Mouse (Mus musculus) testis, postnatal 14 days (tissue): ENCODE measurements around the gene Pdlim4.

Experiments
- DNase-seq: peaks from one replicate; pipeline ENCODE4 v3.0.0; 2021; ENCODE audit warnings: low spot score

Gene Pdlim4

DNA sequence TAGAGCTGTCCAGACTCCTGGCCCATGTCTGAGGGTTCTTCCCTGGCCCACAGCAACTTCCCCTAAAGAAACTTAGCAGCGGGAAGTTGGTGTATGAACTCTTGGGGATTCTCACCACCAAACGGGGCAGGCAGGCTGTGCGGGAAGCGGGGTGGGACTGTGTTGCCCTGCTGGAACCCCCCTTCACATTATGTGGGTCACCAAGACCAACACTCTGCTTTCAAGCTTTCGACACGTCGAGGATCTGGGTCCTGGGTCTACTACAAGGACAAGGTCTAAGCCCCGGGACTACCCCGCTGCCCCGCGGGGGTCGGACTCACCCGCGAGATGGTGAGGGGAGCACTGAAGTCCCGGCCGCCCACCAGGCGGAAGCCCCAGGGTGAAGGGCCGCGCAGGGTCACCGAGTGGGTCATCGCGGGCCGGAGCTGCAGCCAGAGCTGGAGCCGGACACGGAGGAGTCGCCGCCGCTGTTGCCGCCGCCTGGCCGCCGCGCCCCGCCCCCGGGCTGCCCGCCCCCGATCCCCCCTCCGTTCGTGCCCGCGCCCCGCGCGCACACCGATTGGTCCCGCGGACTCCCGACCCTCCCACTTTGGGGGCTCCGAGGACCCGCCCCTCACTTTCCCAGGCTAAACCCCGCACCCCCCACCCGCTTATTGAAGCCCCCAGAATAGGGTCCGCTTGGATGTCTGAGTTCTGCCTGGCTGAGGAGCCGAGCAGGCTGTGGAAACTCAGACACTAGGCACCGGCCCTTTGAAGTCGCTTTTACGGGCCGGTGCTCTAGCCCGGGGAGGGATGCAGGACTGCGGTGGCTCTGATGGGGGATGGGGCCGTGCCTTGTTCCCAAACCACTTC, at the start of gene Pdlim4:
Pdlim4 (minus strand) TSS at position 495 of the 852 bp plus-strand sequence.
- no peak for DNase-seq

DNA sequence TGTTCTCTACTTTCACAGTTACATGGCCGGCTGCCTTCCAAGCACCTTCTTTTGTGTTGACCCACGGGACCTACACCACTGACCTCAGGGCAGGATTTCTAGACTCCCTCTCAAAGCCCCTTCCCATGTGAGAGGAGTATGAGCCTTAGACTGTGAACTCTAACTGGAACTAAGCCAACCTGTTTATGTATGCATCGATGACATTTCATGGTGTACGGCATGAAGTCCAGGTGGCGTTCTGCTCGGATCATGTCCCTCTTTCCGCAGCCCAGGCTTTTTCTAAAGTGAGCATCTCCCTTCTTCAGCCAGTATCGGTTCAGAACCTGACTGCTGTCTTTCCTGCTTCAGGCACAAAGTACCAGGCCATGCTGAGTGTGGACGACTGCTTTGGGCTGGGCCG, 48.3 kb upstream of the Pdlim4 start:
- DNase-seq = no peak

- no peak for DNase-seq
Measured at GRCm38 (mm10) chr11:54116406-54116805, 47.6 kb upstream of the Pdlim4 start.

DNA sequence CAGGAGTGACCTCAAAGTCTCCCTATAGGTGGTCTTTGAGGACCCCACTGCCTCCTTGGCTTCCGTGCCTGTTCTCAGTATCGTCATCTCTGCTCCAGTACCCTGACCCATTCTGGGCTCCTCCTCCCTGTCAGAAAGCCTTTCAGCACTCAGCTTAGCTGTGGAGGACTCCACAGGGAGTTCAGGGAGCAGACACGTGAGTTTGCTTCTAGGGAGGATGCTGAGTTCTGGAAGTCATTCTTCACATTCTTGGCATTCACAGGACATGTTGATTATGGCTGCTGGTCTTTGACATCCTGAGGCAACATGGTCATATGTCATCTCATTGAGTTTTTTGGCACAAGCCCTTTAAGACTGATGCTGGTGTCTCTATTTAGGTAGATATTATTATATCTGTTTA, 47.1 kb upstream of the Pdlim4 start:
- DNase-seq = no peak

GRCm38 (mm10) chr11:54115301-54115700, 46.5 kb upstream of the Pdlim4 start:
- DNase-seq = no peak

DNA sequence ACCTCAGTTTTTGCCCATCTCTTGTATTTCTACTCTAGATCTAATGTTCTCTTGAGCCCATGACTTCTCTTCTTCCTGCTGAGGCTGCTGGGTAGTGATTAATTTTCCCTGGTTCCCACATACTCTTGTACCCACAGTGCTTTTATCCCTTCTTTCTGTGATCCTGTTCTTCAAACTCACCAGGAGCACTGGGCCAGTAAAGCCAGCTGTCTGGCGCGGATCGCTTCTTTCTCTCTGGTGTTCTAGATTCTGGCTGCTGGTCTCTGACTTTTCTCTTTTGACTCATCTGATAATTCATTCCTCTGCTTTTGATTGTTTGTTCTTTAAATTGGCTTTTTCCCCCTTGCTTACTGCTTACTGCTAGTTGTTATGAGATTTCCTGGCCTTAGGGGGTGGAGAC, 45.9 kb upstream of the Pdlim4 start:
- DNase-seq = no peak

- no peak for DNase-seq
Measured at GRCm38 (mm10) chr11:54113352-54113751, 44.5 kb upstream of the Pdlim4 start.

GRCm38 (mm10) chr11:54112920-54113319, 44.1 kb upstream of the Pdlim4 start:
- peak; percentile 87 for DNase-seq

DNA sequence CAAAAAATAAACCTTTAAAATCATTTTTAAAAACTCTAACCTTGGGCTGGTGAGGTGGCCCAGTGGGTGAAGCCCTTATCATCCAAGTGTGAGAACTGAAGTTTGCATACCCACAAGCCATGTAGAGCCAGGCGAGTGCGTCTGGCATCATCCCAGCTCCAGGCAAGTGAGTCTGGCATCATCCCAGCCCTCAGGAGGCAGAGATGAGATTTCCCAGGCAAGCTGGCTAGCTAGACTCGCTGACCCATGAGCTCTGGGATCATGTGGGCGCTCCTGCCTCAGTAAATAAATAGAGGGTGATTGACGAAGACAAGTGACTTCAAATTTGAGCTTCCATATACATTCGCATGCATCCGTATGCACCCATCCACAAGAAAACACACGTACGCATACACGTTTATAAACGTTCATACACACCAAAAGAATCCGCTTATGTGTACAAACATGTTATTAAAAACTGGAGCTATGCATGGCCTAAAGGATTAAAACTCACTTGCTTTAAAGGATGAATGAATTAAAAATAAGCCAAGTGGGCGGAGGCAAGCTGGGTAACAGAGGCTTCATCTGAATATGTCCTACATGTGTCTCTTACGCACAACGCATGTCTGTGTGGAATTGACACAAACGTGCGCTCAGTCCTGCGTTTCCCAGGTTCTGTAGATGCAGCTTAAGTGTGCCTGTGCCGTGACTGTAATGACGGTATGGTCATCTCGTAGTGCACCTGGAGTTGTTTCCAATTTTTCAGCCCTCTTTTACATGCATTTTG, 43.3 kb upstream of the Pdlim4 start:
- no peak for DNase-seq

DNA sequence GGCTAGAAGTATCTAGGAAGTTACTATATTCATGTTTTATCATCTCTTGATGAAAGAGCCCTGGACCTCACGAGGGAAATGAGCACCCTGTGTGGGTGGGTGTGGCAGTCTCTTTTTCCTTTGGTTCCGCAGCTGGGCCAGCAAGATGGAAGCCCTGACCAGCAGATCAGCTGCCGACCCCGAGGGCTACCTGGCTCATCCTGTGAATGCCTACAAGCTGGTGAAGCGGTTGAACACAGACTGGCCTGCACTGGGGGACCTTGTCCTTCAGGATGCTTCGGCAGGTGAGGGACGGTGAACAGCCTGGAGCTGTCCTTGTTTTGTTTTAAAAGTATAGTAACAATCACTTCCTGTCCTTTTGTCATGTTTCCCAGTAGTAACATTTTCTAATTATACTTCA, 42.5 kb upstream of the Pdlim4 start:
- DNase-seq = no peak

GRCm38 (mm10) chr11:54108894-54109293, 40.1 kb upstream of the Pdlim4 start:
- no peak for DNase-seq

DNA sequence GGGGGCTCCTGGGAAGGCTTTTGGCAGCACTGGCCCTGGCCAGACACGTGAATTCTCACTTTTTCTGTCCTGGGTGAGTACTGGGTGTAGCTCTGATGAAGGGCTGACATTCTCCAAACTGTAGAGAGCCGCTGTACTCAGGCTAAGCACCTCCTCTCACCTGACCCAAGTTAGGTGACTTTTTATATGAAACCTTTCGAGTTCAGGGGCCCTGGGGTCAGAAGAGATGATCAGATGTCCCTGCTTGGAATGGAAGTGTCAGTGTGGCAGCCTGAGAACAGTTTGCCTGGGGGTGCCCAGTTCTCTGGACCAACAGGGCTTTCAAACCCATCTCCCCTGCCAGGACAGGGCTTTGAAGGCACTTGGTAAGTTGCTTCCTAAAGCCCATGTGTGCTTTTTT, 39.3 kb upstream of the Pdlim4 start:
- no peak for DNase-seq

DNA sequence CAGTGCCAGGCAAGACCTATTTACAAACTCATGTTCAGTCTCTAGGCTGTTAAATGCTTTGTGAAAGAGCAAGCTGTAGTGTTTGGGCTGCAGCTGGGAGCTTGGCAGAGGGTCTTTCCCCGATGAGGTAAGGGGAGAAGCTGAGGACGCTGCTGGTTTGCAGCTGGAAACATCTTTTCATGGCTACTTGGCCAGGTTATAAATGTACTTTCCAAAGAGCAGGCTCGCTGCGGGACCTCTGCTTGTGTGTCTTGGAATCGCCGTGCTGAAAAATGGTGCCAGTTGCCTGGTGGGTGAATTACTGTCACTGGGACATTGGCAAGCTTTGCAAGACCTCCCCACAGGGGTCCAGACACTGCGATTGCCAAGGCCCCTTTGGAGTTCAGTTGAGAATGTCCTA, 38.4 kb upstream of the Pdlim4 start:
- no peak for DNase-seq

DNA sequence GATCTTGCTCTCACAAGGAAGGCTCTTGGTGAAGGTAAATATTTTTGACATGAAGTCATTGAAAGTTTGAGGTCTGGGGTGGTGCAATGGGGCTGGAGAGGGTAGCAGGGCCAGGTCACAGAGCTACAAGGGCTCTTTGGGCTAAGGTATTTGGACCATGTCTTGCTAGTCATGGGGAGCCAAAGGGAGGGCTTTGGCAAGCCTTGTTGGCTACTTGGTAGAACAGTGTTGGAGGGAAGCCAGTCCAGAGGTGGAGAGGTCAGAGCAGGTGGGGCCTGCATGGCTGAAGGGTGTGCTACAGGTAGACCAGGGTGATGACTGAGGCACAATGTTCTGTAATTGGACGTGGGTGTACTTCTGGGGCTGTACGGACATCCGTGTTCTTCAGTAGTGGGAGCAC, 37.9 kb upstream of the Pdlim4 start:
- no peak for DNase-seq

GRCm38 (mm10) chr11:54105011-54105410, 36.2 kb upstream of the Pdlim4 start:
- DNase-seq = no peak

DNA sequence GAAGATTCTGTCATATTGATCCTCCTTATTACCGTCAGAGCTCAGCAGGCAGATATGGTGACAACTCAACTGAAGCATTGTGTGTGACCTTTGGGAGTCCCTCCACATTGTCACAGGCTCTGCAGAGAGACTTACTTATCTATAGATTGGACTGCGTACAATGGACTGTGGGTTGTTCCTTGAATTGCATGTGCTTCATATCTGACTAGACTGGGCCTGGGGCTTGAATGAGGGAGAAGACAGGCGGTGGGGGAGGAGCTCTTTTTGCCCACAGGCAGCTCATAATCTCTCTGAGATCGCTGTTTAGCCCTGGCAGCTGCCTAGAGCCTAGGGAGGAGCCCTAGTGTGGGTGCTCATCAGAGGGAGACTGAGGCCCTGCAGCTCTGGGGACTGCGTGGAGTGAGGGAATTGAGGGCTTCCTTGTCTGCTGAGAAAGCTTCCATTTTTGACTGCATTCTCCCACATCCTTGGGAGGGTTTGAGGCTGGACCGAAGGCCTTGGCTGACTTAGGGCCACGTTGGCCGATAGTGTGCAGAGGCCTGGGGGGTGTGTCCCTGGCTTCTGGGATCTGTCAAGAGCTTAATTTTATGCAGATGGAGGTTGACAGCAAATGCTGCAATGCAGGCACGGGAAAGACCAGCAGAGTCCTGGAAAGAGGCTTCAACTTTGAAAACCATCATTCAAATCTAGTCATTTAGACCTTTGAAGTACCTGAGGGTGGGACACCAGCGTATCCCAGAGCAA, 34.1 kb upstream of the Pdlim4 start:
- no peak for DNase-seq

DNA sequence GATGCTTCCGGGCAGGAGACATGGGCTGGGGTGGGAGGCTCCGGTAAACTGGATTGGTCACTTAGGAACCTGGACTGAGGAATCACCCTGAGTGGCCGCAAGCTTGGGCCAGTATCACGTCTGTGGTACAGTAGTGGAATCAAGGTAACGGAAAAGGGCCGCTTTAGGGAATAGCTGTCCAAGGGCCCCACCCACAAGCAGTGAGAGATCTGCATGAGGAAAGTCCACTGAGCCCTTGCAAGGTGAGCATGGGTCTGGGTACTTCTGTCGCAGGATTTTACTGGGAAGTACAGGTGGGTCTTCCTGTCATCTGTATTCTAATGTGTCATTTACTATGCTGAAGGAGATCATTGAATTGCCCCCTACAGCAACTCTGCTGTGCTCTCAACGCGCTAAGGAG, 32.9 kb upstream of the Pdlim4 start:
- DNase-seq = no peak

DNA sequence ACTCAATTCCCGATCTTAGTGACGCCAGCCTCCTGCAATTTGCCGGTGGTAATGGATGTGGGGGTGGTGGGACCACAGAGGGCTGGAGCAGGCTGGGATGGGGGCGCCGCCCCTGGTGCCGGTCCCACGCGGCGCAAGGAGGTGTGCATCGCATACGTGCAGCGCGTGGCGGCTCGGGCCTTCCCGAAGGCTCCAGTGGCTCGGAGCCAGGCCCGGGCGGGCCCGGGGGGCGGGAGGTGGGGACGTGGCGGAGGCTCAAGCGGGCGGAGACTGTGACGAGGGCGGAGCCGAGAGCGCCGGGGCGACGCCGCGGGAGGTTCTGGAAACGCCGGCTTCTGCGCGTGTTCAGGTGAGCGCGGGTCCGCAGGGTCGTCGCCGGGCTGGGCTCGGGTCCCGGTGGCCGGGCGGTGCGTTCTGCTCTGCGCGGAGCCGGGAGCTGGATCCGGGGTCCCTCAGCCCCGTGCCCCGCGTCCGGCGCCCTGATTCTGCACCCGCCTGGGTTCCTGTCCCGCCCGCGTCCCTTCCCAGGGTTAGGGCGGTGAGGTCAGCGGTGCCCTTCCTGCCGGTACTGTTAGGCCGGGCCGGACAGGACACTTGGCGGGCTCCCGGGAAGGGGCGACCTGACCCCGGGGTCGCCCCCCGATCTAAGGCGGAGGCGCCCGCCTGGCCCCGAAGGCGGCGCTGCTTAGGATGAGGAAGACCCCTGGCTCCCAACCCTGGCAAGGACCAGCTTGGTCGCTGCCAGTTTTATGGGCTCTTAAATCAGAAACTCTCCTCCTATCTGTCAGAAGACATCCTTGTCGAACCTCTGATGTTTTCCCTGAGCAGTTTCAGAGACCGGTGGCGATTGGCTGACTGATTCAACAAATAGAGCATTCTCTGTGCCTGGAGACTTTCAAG, 32.1 kb upstream of the Pdlim4 start:
- DNase-seq = no peak

DNA sequence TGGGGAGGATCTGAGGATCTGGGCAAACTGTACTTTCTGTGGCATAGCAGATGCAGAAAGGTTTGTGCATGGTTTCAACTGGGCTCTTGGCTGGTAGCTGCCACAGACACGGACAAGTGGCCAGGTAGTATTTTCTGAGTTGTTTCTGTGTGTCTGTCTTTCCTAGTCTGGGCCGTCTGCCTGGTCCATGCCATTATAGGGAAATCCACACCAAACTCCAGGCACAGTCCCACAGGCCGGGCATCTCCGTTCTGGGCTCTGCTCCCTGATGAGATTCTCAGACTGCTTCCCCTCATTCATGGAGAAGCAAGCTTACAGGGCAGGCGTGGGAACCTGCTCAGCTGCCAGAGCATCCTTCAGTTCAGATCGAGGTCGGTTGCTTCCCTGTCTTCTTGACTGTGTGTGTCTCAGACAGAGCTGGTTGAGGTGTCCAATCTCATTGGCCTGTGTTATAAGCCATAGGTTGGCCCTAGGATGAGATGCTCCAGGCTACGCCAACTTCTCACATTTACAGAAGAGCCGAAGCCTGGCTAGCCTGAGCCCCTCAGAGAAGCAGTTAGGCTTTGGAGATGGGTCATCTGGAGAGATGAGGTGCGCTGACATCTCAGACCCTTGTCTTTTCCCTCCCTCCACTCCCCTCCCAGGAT, 31.4 kb upstream of the Pdlim4 start, which contains the start of gene P4ha2:
P4ha2 (plus strand) TSS at position 51 of the 647 bp plus-strand sequence.
- no peak for DNase-seq

GRCm38 (mm10) chr11:54093000-54093399, 24.2 kb upstream of the Pdlim4 start:
- DNase-seq = no peak

DNA sequence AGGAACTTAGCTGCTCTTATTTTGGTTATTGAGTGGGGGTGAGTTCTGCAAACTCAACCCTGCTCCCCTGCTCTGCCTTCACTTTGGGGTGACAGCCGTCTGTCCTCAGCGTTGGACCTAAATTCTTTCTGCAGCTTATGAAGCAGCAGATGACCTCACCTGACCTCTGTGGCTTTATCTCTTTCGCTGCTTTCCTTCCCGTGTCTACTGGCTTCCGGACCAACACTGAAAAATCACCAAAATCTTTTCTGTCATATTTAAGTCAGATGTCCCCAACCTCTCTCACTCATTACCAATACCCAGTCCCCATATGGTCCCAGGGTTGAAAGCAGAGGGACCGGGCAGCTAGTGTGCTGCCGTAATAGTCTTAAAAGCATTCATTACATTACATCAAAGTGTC, 23.4 kb upstream of the Pdlim4 start:
- no peak for DNase-seq
